Mouse (Mus musculus): ENCODE data around the gene Shbg.
"Not testable (repeated sequence)": the region's sequence is repeated elsewhere in the genome, so short reads cannot be mapped to it uniquely, and the experiment has no call there.

Shbg gene

GRCm38 (mm10) chr11:69629802-69630201 is 12.1 kb upstream of the Shbg start:
- DNase-seq: no peak

DNA sequence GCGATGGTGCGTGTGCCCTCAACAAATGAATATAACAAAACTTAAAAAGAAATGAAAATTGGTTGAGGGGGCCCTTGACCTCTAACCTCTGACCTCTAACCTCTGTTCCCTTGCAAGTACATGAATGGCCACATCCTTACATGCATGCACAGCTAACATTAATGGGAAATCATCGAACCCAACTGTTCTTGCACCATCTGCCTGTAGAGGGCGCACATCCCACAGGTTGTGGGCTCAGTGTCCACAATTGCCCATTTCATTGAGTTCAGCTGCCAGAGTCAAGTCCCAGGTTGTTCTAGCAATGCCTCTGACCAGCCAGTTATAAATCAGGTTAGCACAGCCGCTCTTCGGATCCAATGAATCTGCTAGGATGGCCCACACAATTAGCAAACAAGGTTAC is 10.6 kb upstream of the Shbg start:
- peak in 1 of 2 experiments; percentile 36 for DNase-seq

DNA sequence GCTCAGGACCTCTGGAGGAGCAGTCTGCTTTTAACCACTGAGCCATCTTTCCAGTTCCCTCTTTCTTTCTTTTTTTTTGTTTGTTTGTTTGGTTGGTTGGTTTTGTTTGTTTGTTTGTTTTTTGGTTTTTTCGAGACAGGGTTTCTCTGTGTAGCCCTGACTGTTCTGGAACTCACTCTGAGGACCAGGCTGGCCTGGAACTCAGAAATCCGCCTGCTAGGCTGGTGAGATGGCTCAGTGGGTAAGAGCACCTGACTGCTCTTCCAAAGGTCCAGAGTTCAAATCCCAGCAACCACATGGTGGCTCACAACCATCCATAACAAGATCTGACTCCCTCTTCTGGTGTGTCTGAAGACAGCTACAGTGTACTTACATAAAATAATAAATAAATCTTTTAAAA is 6.6 kb upstream of the Shbg start:
- not testable (repeated sequence) for DNase-seq

DNA sequence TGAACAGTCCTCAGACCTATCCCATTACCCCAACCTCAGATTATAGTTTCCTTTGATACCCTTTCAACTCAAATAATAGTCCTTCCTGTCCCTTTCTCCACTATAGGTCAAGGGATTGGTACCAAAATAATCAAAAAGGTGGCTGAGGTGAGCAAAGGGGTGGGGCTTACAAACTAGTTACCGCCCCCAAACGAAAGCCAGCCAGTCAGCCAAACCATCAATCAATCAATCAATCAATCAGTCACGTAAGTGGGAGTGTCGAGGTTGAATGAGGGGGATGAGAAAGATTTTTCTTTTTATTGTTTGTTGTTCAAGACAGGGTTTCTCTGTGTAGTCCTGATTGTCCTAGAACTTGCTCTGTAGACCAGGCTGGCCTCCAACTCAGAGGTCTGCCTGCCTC is 5.3 kb upstream of the Shbg start:
- no peak for DNase-seq

DNA sequence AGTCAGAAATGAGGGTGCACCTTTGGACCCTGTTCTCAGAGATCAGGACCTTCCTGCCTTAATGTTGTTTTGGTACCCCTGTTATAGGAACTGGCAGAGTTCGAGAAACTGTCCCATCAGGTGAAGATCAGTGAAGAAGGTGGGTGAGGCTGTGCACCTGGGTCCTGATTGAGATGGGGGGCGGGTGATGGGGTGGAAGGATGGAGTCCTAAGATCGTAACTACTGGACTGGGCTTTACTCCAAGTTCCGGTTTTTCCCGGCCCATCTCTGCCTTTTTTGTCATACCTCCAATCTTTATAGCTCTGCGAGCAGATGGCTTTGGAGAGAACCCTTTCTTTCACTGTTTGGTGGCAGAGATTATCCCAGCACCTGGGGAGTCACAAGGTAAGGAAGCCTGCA is 4.7 kb upstream of the Shbg start:
- no peak for DNase-seq

DNA sequence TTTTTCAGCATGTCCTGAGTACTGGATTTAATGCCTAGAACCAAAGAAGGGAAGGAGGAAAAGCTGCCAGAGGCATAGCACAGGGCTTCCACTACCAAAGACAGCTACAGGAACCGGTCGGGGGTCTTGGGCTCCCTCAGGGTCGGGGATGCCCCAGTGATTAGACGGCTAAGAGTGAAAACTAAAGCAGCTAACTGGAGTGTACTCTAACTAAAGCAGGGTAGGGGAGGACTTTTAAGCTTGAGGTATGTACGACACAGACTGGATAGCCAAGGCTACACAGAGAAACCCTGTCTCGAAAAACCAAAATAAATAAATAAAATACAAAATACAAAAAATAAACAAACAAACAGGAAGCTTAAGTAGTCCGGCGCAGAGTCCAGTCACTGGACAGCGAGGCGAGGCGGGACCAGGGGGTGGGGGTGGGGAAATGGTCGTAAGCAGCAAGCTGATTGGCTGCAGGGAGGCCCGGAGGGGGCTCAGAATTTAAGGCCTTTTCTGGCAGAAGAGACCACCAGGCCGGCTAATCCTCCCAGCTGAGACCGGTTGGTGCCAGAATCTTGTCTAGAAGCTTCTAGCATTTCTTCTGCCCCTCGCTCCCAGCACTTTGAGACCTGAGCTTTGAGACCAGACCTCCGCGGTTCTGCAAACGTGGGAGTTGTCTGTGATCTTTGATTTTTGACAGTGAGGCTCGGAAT is 4.0 kb upstream of the Shbg start, which contains the start of gene Sat2:
Gene Sat2, plus strand, starts transcription at position 454 of the 698 bp plus-strand sequence.
- DNase-seq: no peak

GRCm38 (mm10) chr11:69620394-69621081 is 2.8 kb upstream of the Shbg start:
- DNase-seq: no peak

GRCm38 (mm10) chr11:69616781-69617180 is 924 bp downstream of the Shbg start:
- no peak for DNase-seq

DNA sequence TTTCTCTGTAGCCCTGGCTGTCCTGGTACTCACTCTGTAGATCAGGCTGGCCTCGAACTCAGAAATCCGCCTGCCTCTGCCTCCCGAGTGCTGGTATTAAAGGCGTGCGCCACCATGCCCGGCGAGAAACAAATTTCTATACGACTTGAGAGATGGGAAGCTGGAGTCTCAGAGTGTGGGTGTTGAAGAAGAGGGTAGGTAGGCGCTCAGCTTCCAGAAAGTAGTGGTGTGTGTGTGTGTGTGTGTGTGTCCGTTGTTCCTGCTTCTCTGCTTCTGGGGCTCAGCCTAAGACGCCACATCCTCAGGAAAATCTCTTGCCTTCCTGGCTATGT is 3.5 kb downstream of the Shbg start:
- not testable (repeated sequence) for DNase-seq

DNA sequence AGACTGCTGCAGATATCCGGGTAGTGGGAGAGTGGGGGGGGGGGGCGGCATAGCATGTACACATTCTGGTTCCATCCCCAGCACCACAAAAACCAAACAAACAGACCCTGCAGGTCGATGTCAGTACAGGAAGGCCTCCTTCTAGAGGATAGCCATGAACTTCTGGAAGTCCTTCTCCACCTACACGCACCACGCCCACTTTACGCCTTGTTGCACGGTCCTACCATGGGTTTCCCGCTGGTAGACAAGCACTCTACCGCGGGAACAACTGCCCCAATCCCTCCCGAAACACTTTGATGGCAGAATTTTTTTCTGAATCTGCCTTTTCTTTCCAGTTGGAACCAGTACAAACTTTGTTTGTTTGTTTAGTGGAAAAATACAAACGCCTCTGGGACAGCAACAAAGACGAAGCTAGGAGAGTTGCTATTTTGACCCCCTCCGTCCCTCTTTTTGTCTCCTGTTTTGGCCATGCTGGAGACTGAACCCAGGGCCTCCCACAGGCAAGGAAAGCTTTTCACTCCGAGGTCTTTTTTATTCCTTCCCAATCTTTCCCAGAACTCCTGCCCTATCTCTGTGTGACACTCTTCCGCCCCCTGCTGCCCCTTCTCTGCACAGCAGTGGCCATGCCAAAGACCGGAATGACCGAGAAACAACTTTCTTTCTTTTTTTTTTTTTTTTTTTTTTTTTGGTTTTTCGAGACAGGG is 4.0 kb downstream of the Shbg start:
- peak; percentile 42 to 44 for DNase-seq

DNA sequence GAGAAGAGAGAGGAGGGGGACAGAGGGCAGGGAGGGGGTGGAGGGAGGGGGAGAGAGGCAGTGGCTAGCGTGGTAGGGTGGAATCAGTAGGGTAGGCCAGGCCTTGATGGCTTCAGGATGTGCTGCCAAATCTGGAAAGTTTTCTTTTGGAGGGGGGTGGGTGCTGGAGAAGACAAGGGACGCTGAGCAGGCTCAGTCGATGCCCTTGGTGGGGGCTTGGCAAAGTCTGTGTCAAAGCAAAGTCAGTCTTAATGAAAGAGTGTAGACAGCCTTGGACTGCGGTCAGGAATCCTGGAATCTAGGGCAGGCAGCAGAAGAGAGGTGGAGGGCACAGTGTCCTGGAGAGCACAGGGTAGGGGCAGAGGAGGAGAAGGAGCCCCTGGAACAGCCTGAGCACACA is 6.8 kb downstream of the Shbg start:
- DNase-seq: no peak

- DNase-seq: no peak
These were observed 8.3 kb downstream of the Shbg start for GRCm38 (mm10) chr11:69609416-69609815.

DNA sequence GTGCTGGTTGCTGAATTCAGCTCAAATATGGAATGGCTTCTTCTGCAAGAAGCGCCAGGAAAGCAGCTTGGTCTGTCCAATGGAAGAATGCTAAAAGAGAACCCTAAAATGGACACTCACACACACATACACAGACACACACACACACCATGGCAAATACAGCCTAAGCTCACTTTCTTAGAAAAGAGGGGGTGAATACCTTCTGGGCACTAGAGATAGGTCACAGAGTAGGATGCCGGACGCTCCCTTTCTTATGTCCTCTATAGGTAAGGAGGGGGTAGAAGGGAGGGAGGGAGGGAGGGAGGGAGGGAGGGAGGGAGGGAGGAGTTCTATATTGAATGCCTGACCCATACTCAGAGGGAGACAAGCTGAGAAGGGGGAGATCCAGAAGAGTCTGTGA is 9.2 kb downstream of the Shbg start:
- no peak for DNase-seq

DNA sequence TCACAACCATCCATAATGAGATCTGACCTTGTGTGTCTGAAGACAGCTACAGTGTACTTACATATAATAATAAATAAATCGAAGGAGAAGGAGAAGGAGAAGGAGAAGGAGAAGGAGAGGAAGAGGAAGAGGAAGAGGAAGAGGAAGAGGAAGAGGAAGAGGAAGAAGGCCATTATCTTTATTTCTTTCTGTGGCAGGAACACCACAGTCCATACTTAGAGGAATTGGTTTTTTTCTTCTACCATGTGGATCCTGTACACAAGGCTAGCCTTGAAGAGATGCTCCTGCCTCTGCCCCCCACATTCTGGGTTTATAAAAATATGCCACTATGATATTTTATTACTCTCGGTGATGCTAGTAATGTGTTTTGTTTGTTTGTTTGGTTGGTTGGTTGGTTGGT is 10.9 kb downstream of the Shbg start:
- no peak for DNase-seq

- DNase-seq: no peak
These were observed 11.3 kb downstream of the Shbg start for GRCm38 (mm10) chr11:69606491-69606795.

DNA sequence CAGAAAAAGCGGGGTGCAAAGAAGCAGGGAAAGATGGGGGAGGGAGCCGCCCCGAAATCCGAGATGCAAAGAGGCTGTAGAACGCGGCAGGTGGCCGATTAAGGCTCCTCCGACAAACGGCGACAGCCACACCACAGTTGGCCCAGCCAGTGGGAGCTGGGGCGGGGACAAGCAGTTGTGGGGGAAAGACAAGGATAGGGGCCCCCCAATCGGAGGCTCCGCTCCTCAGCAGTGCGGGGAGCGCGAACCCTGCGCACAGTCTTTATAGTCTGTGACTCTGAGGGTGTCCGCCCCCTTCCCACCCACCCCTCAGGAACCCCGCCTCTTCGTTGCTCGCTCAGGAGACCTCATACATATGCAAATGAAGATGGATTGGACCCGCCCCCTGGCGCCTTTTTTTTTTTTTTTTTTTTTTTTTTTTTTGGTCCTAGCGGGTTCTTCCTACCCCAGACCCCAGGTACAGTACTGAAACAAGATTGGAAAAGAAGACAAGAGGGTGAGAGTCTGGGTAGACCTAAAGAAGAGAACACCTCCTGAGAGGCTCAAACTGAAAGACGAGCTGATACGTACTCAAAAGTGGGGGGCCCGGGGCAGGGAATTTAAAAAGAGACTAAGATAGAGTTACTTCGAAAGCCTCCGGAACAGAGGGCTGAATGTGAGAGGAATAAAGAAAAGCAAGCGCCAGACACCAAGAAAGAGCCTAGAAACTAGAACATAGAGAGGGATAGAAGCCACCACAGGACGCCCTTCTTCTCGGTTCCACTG is 11.8 kb downstream of the Shbg start, which contains the start of gene Atp1b2:
Gene Atp1b2, minus strand, starts transcription at position 217 of the 765 bp plus-strand sequence.
- DNase-seq: peak; percentile 62 to 74

- no peak for DNase-seq
These were observed 12.7 kb downstream of the Shbg start for GRCm38 (mm10) chr11:69604795-69605664.

DNA sequence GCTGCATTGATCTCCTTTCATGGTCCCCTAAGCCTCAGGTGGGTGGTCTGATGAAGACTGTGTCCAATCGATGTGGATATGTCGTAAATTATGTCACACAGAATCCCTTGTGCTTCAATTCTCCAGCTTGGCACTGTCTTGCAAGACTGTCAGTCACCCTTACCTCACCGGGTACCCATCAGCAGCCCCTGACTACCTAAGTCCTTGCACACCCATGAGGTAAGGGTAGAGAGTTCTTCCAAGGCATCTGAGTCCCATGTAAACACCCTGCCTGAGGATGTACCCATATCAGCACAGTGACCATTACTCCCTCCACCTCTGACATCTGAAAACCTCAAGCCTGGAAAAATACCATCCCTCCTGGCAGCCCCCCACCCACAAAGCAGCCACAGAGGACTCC is 13.4 kb downstream of the Shbg start:
- no peak for DNase-seq

GRCm38 (mm10) chr11:69603516-69603915 is 14.2 kb downstream of the Shbg start:
- no peak for DNase-seq

- no peak for DNase-seq
These were observed 15.9 kb downstream of the Shbg start for GRCm38 (mm10) chr11:69601768-69602167.

GRCm38 (mm10) chr11:69600098-69600497 is 17.6 kb downstream of the Shbg start:
- DNase-seq: no peak

GRCm38 (mm10) chr11:69599436-69599835 is 18.3 kb downstream of the Shbg start:
- no peak for DNase-seq

All from thymus, adult 18-20 months (tissue).